Comparison of ENCODE assay signal across 15 mouse cellular contexts in genomic region chr13:102344606-102345269, GRCm38 (mm10).
DNase-seq lines count a peak whose midpoint lies in the region; ATAC-seq and TF ChIP-seq lines count a peak whose summit lies in the region.
"Had no signal": no experiment of that assay in that cellular context is flagged by ENCODE, and none has a peak within 500 bp of the region (broad histone marks: within the 10 kb centered on the region; RNA-seq: fewer than 3 reads in every experiment).

No protein-coding gene starts in this region.

- TF ChIP-seq CTCF in hindbrain, postnatal 0 days (IDR thresholded peaks at IDR 0.05; ENCODE audit: low read depth): no peak

- H3K9me3 ChIP-seq in hindbrain, postnatal 0 days (ENCODE audit: low read length): no peaks in the 10 kb centered on the region
- H3K9me3 ChIP-seq in hindbrain, embryonic 12.5 days (replicated peaks): no peaks in the 10 kb centered on the region
- no peaks in the 10 kb centered on the region for H3K9me3 ChIP-seq in forebrain, embryonic 16.5 days (ENCODE audit: control insufficient read depth, low read length)
- H3K9me3 ChIP-seq: heart, embryonic 15.5 days; hindbrain, embryonic 13.5 days; midbrain, embryonic 15.5 days had no signal

- H3K36me3 ChIP-seq in hindbrain, postnatal 0 days (ENCODE audit: insufficient read depth, low read length): no peaks in the 10 kb centered on the region
- no peaks in the 10 kb centered on the region for H3K36me3 ChIP-seq in hindbrain, embryonic 12.5 days
- H3K36me3 ChIP-seq in forebrain, embryonic 16.5 days (ENCODE audit: control insufficient read depth, insufficient read depth): no peaks in the 10 kb centered on the region
- H3K36me3 ChIP-seq: heart, embryonic 15.5 days; hindbrain, embryonic 13.5 days; midbrain, embryonic 15.5 days had no signal

- ATAC-seq in hindbrain, postnatal 0 days: no peak
- no peak for ATAC-seq in hindbrain, embryonic 12.5 days (ENCODE audit: low FRiP score)
- ATAC-seq in forebrain, embryonic 16.5 days: peak; percentile 84
- ATAC-seq: midbrain, embryonic 15.5 days had no signal

- 70% methylated on average over 5 of the region's 5 CpGs for WGBS in hindbrain, postnatal 0 days
- 64% methylated on average over 5 of the region's 5 CpGs for WGBS in hindbrain, embryonic 12.5 days
- 48% methylated on average over 5 of the region's 5 CpGs for WGBS in forebrain, embryonic 16.5 days

- no peak overlapping the region for H3K9ac ChIP-seq in hindbrain, postnatal 0 days (replicated peaks; ENCODE audit: low read length)
- H3K9ac ChIP-seq in hindbrain, embryonic 12.5 days: no peak overlapping the region
- H3K9ac ChIP-seq in forebrain, embryonic 16.5 days (replicated peaks; ENCODE audit: low read depth, low read length): no peak overlapping the region
- H3K9ac ChIP-seq: heart, embryonic 15.5 days; hindbrain, embryonic 13.5 days; midbrain, embryonic 15.5 days had no signal

- H3K27me3 ChIP-seq in hindbrain, postnatal 0 days (ENCODE audit: insufficient read depth, low read length): no peaks in the 10 kb centered on the region
- H3K27me3 ChIP-seq in hindbrain, embryonic 12.5 days: no peaks in the 10 kb centered on the region
- no peaks in the 10 kb centered on the region for H3K27me3 ChIP-seq in forebrain, embryonic 16.5 days (replicated peaks; ENCODE audit: control insufficient read depth, insufficient read depth, low read length)
- H3K27me3 ChIP-seq: heart, embryonic 15.5 days; hindbrain, embryonic 13.5 days; midbrain, embryonic 15.5 days had no signal

- no peak overlapping the region for H3K4me3 ChIP-seq in hindbrain, postnatal 0 days (ENCODE audit: low read length)
- no peak overlapping the region for H3K4me3 ChIP-seq in hindbrain, embryonic 12.5 days
- no peak overlapping the region for H3K4me3 ChIP-seq in forebrain, embryonic 16.5 days (replicated peaks; ENCODE audit: low read length)
- H3K4me3 ChIP-seq: heart, embryonic 15.5 days; hindbrain, embryonic 13.5 days; midbrain, embryonic 15.5 days had no signal

- no peaks in the 10 kb centered on the region for H3K4me1 ChIP-seq in hindbrain, postnatal 0 days (ENCODE audit: insufficient read depth, low read length)
- no peaks in the 10 kb centered on the region for H3K4me1 ChIP-seq in hindbrain, embryonic 12.5 days
- H3K4me1 ChIP-seq in forebrain, embryonic 16.5 days (replicated peaks; ENCODE audit: control insufficient read depth, insufficient read depth, low read length): 0 out of 2 replicates have a peak, but pooled peaks cover 2% of the 10 kb centered on the region
- H3K4me1 ChIP-seq: hindbrain, embryonic 13.5 days; midbrain, embryonic 15.5 days had no signal

- DNase-seq in hindbrain, postnatal 0 days (ENCODE audit: low spot score): peak; percentile 3
- peak; percentile 64 for DNase-seq in brain, embryonic 18.5 days (ENCODE audit: low read depth, low spot score)
- peak; percentile 43 to 88 for DNase-seq in layer of hippocampus, postnatal 14 days (ENCODE audit: low spot score in 2 of 2)
- no peak for DNase-seq in urinary bladder, postnatal 10 days (ENCODE audit: low spot score)
- no peak for DNase-seq in retina, postnatal 1 day
- DNase-seq: adrenal gland, postnatal 14 days; heart, adult 11 months; kidney, adult 11 months; kidney, postnatal 14 days; thymus, adult 2 months had no signal

- H3K4me2 ChIP-seq in hindbrain, postnatal 0 days (ENCODE audit: low read depth, low read length): no peak overlapping the region
- H3K4me2 ChIP-seq in hindbrain, embryonic 12.5 days (replicated peaks): no peak overlapping the region
- no peak overlapping the region for H3K4me2 ChIP-seq in forebrain, embryonic 16.5 days (ENCODE audit: low read length)
- H3K4me2 ChIP-seq: heart, embryonic 15.5 days; hindbrain, embryonic 13.5 days; midbrain, embryonic 15.5 days had no signal

- H3K27ac ChIP-seq in hindbrain, postnatal 0 days: no peak overlapping the region
- H3K27ac ChIP-seq in hindbrain, embryonic 12.5 days: no peak overlapping the region
- H3K27ac ChIP-seq in forebrain, embryonic 16.5 days (ENCODE audit: low read length): peak overlapping the region; percentile 56; the same call in 1 of the 2 replicates
- H3K27ac ChIP-seq: heart, embryonic 15.5 days; hindbrain, embryonic 13.5 days; midbrain, embryonic 15.5 days had no signal

Comparison
In these comparisons a context has a peak if more than half of its experiments do, and no peak if none do; other contexts are left out.
1. DNase-seq: peak in hindbrain, postnatal 0 days (single experiment), brain, embryonic 18.5 days (single experiment) and layer of hippocampus, postnatal 14 days (2 of 2); none in urinary bladder, postnatal 10 days (single experiment) and retina, postnatal 1 day (single experiment).